Mouse (Mus musculus): ENCODE measurements at regions not wholly inside any gene's neighbourhood (a gene's known extent, or its start where the extent isn't known, plus 50 kb on each side); places are given as distances from the start of the nearest gene placed in this dataset.
A peak's percentile ranks its signal among the peaks of the same experiment; 100 is the strongest.

DNA sequence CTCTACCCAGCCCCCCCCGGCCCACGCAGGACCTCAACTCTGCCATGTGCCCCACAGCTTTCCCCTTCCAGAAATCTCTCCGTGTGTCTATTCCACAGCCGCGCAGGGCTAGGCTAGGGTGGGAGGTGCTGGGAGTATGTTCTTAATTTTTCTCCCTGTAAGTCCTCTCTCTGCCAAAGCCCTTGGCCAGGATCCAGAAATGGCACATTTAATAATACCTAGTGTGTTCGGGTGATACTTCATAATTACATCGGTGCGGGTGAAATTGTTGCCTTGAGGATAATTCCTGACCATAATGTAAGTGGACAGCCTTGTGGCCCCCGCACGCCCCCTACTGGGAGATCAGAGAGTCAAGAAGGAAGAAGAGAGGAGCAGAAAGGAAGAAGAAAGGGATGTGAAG lies 1093.5 kb downstream of the Mrps31 start:
- WGBS: 29% methylated on average over 10 of the region's 10 CpGs

GRCm38 (mm10) chr8:23505216-23505615 lies 1094.1 kb downstream of the Mrps31 start:
- Histone ChIP-seq H3K27ac (ENCODE audit: low read depth) (no peak overlapping the region), H3K27me3 (ENCODE audit: control insufficient read depth, insufficient read depth, low read length) (no peaks in the 10 kb centered on the region), H3K4me2 (ENCODE audit: low read depth, low read length) (peak overlapping the region; percentile 42; the same call in 1 of the 2 replicates), H3K36me3 (replicated peaks; ENCODE audit: control insufficient read depth, insufficient read depth, low read length) (no peaks in the 10 kb centered on the region), H3K4me3 (ENCODE audit: low read depth, low read length) (no peak overlapping the region), H3K4me1 (ENCODE audit: control insufficient read depth, insufficient read depth) (peaks cover 16% of the 10 kb centered on the region), H3K9ac (replicated peaks; ENCODE audit: low read depth, low read length) (no peak overlapping the region), H3K9me3 (replicated peaks; ENCODE audit: control insufficient read depth, low read length) (no peaks in the 10 kb centered on the region)
- no peak for DNase-seq (ENCODE audit: low spot score)
- WGBS: 53% methylated on average over 9 of the region's 9 CpGs
- TF ChIP-seq EP300 (IDR thresholded peaks at IDR 0.05; ENCODE audit: low read depth): no peak
- no peak; the same call in 1 of the 2 replicates for TF ChIP-seq CTCF (IDR thresholded peaks at IDR 0.05; ENCODE audit: low read depth)
- no peak for ATAC-seq (ENCODE audit: insufficient read depth, low read depth)

More for the DNA sequence above, 1093.5 kb downstream of the Mrps31 start:
- Histone ChIP-seq H3K9me3 (replicated peaks; ENCODE audit: control insufficient read depth, low read length) (no peaks in the 10 kb centered on the region), H3K4me2 (ENCODE audit: low read depth, low read length) (peak overlapping the region; percentile 42), H3K4me3 (ENCODE audit: low read depth, low read length) (no peak overlapping the region), H3K9ac (replicated peaks; ENCODE audit: low read depth, low read length) (no peak overlapping the region), H3K27me3 (ENCODE audit: control insufficient read depth, insufficient read depth, low read length) (no peaks in the 10 kb centered on the region), H3K36me3 (replicated peaks; ENCODE audit: control insufficient read depth, insufficient read depth, low read length) (no peaks in the 10 kb centered on the region), H3K4me1 (ENCODE audit: control insufficient read depth, insufficient read depth) (peaks cover 16% of the 10 kb centered on the region), H3K27ac (ENCODE audit: low read depth) (no peak overlapping the region)
- TF ChIP-seq EP300 (IDR thresholded peaks at IDR 0.05; ENCODE audit: low read depth): no peak
- TF ChIP-seq CTCF (IDR thresholded peaks at IDR 0.05; ENCODE audit: low read depth): peak; percentile 69
- peak; percentile 44; the same call in 1 of the 2 replicates for ATAC-seq (ENCODE audit: insufficient read depth, low read depth)
- DNase-seq (ENCODE audit: low spot score): peak; percentile 57

DNA sequence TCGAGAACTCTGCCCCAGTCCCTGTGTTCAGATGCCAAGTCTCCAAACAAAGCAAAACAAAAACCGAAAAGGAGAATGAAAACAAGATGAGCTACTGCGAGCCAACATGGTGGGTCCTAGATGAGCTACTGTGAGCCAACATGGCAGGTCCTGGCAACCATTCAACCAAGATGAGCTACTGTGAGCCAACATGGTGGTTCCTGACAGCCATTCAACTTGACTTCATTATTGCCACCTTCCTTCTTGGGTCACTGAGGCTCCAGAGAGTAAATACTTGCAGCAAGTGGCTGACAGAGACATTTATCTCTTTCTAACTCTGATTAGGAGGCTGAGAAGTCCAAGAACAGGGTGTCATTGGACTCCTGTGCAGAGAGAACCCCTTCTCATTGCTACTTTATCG lies 1094.8 kb downstream of the Mrps31 start:
- no peaks in the 10 kb centered on the region for H3K9me3 ChIP-seq (replicated peaks; ENCODE audit: control insufficient read depth, low read length)
- H3K9ac ChIP-seq (replicated peaks; ENCODE audit: low read depth, low read length): no peak overlapping the region
- TF ChIP-seq EP300 (IDR thresholded peaks at IDR 0.05; ENCODE audit: low read depth) (no peak), CTCF (IDR thresholded peaks at IDR 0.05; ENCODE audit: low read depth) (no peak)
- no peak overlapping the region for H3K4me2 ChIP-seq (ENCODE audit: low read depth, low read length)
- peaks cover 16% of the 10 kb centered on the region for H3K4me1 ChIP-seq (ENCODE audit: control insufficient read depth, insufficient read depth)
- H3K27me3 ChIP-seq (ENCODE audit: control insufficient read depth, insufficient read depth, low read length): no peaks in the 10 kb centered on the region
- 90% methylated on average over 4 of the region's 4 CpGs for WGBS
- no peak overlapping the region for H3K4me3 ChIP-seq (ENCODE audit: low read depth, low read length)
- H3K27ac ChIP-seq (ENCODE audit: low read depth): no peak overlapping the region
- DNase-seq (ENCODE audit: low spot score) (no peak), ATAC-seq (ENCODE audit: insufficient read depth, low read depth) (no peak)
- H3K36me3 ChIP-seq (replicated peaks; ENCODE audit: control insufficient read depth, insufficient read depth, low read length): no peaks in the 10 kb centered on the region

DNA sequence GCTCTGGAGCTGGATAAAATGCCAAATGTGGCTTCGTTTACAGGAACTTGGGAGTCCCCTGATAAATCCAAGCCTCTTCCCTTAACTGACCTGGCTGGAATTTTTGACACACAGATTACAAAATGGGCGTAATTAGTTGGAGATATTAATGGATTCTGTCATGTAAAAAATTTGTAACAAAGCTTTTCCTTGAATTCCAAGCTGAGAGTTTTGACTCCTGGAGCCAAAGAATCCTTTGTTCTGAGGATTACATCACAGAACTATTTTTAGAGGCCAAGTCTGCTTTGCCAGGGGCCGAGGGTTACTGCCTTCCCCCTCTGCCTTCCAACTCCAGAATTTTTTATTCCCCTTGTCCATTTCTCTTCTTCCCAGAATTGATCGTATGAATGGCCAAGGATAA lies 1096.5 kb downstream of the Mrps31 start:
- no peak overlapping the region for H3K4me2 ChIP-seq (ENCODE audit: low read depth, low read length)
- H3K4me3 ChIP-seq (ENCODE audit: low read depth, low read length): no peak overlapping the region
- H3K36me3 ChIP-seq (replicated peaks; ENCODE audit: control insufficient read depth, insufficient read depth, low read length): no peaks in the 10 kb centered on the region
- TF ChIP-seq EP300 (IDR thresholded peaks at IDR 0.05; ENCODE audit: low read depth) (no peak), CTCF (IDR thresholded peaks at IDR 0.05; ENCODE audit: low read depth) (no peak)
- DNase-seq (ENCODE audit: low spot score) (peak; percentile 76), ATAC-seq (ENCODE audit: insufficient read depth, low read depth) (no peak)
- H3K27ac ChIP-seq (ENCODE audit: low read depth): 0 out of 2 replicates have a peak overlapping the region, but pooled peaks have one; percentile 17
- 14% methylated on average over 4 of the region's 4 CpGs for WGBS
- H3K9ac ChIP-seq (replicated peaks; ENCODE audit: low read depth, low read length): no peak overlapping the region
- no peaks in the 10 kb centered on the region for H3K9me3 ChIP-seq (replicated peaks; ENCODE audit: control insufficient read depth, low read length)
- H3K4me1 ChIP-seq (ENCODE audit: control insufficient read depth, insufficient read depth): peaks cover 16% of the 10 kb centered on the region
- H3K27me3 ChIP-seq (ENCODE audit: control insufficient read depth, insufficient read depth, low read length): no peaks in the 10 kb centered on the region

- no peak overlapping the region for H3K4me3 ChIP-seq (ENCODE audit: low read depth, low read length)
- no peaks in the 10 kb centered on the region for H3K36me3 ChIP-seq (replicated peaks; ENCODE audit: control insufficient read depth, insufficient read depth, low read length)
- H3K27me3 ChIP-seq (ENCODE audit: control insufficient read depth, insufficient read depth, low read length): no peaks in the 10 kb centered on the region
- no peak overlapping the region for H3K9ac ChIP-seq (replicated peaks; ENCODE audit: low read depth, low read length)
- TF ChIP-seq EP300 (IDR thresholded peaks at IDR 0.05; ENCODE audit: low read depth): no peak
- no peak for TF ChIP-seq CTCF (IDR thresholded peaks at IDR 0.05; ENCODE audit: low read depth)
- H3K4me2 ChIP-seq (ENCODE audit: low read depth, low read length): no peak overlapping the region
- H3K27ac ChIP-seq (ENCODE audit: low read depth): no peak overlapping the region; the same call in 1 of the 2 replicates
- DNase-seq (ENCODE audit: low spot score) (no peak), ATAC-seq (ENCODE audit: insufficient read depth, low read depth) (no peak)
- WGBS: 73% methylated on average over 5 of the region's 5 CpGs
- H3K4me1 ChIP-seq (ENCODE audit: control insufficient read depth, insufficient read depth): peaks cover 13% of the 10 kb centered on the region
- no peaks in the 10 kb centered on the region for H3K9me3 ChIP-seq (replicated peaks; ENCODE audit: control insufficient read depth, low read length)
These were observed 1098.9 kb downstream of the Mrps31 start for GRCm38 (mm10) chr8:23510076-23510475.

DNA sequence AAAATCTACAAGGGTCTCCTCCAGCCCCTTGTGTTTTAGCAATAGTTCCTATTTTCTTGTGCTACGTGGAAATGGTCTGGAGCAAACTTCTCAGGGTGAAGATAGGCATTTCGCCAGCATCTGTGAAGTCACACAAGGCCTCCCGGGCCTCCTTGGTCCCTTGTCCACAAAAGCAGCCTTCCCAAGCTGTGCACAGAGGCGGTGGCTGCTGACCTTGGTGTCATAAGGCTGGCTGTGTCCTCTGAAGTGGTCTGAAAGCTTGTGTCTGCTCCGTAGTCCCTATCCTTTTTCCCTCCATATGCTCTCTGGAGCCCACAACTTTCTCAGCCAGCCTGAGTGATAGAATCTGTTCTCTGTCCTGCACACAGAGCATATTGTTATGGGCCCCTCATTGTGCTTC lies 1099.4 kb downstream of the Mrps31 start:
- ATAC-seq (ENCODE audit: insufficient read depth, low read depth) (no peak), DNase-seq (ENCODE audit: low spot score) (no peak)
- Histone ChIP-seq H3K9ac (replicated peaks; ENCODE audit: low read depth, low read length) (no peak overlapping the region), H3K27me3 (ENCODE audit: control insufficient read depth, insufficient read depth, low read length) (no peaks in the 10 kb centered on the region), H3K4me1 (ENCODE audit: control insufficient read depth, insufficient read depth) (peaks cover 9% of the 10 kb centered on the region; the same call in 1 of the 2 replicates), H3K4me3 (ENCODE audit: low read depth, low read length) (no peak overlapping the region), H3K4me2 (ENCODE audit: low read depth, low read length) (no peak overlapping the region), H3K27ac (ENCODE audit: low read depth) (peak overlapping the region; percentile 12; the same call in 1 of the 2 replicates), H3K9me3 (replicated peaks; ENCODE audit: control insufficient read depth, low read length) (no peaks in the 10 kb centered on the region), H3K36me3 (replicated peaks; ENCODE audit: control insufficient read depth, insufficient read depth, low read length) (no peaks in the 10 kb centered on the region)
- TF ChIP-seq CTCF (IDR thresholded peaks at IDR 0.05; ENCODE audit: low read depth) (no peak), EP300 (IDR thresholded peaks at IDR 0.05; ENCODE audit: low read depth) (no peak)
- 31% methylated on average over 5 of the region's 5 CpGs for WGBS

Data from heart, postnatal 0 days (tissue).